Mouse (Mus musculus) stomach, embryonic 16.5 days (tissue): Measurements from ENCODE around the gene Lmbrd1. TPM values are rescaled to one million over a fixed set of nuclear protein-coding genes. Genes with fewer than 3 reads are reported as not detected.
"Not testable (repeated sequence)": the region's sequence is repeated elsewhere in the genome, so short reads cannot be mapped to it uniquely, and the experiment has no call there.

Experiments
- ATAC-seq: fragments of 200-750 bp; cut with Nextera tagmentation; 2 replicates; pipeline ENCODE4 v1.8.0; 2017; ENCODE audit warnings: moderate number of reproducible peaks, moderate TSS enrichment; ENCODE audit not compliant: insufficient read depth, low FRiP score
- H3K27ac ChIP-seq: fragments of 300-500 bp; sonication (generic); 2 replicates; pipeline ENCODE4 v1.5.1; 2014; ENCODE audit warnings: low read length
- H3K27me3 ChIP-seq: fragments of 300-500 bp; sonication (generic); 2 replicates; pipeline ENCODE4 v1.6.1; 2014; ENCODE audit warnings: low read length, control low read depth, mixed read lengths; ENCODE audit not compliant: control insufficient read depth, insufficient read depth
- H3K36me3 ChIP-seq: fragments of 300-500 bp; sonication (generic); 2 replicates; pipeline ENCODE4 v1.6.1; 2014; ENCODE audit warnings: low read length; ENCODE audit not compliant: control insufficient read depth, insufficient read depth
- H3K4me1 ChIP-seq: fragments of 300-500 bp; sonication (generic); 2 replicates; pipeline ENCODE4 v1.6.1; 2014; ENCODE audit warnings: low read length, control low read depth, mixed read lengths; ENCODE audit not compliant: control insufficient read depth, insufficient read depth
- H3K4me2 ChIP-seq: fragments of 300-500 bp; sonication (generic); 2 replicates; pipeline ENCODE4 v1.6.1; 2014; ENCODE audit warnings: low read depth, low read length, mixed read lengths
- H3K4me3 ChIP-seq: fragments of 300-500 bp; sonication (generic); replicated peaks from 2 replicates; pipeline ENCODE4 v1.5.1; 2014; ENCODE audit warnings: mild to moderate bottlenecking, low read length
- H3K9ac ChIP-seq: fragments of 300-500 bp; sonication (generic); 2 replicates; pipeline ENCODE4 v1.6.1; 2014; ENCODE audit warnings: low read length
- H3K9me3 ChIP-seq: fragments of 300-500 bp; sonication (generic); replicated peaks from 2 replicates; pipeline ENCODE4 v1.6.1; 2016; ENCODE audit warnings: low read length, control low read depth; ENCODE audit not compliant: control insufficient read depth
- WGBS: fragments of 180-500 bp; shearing (Covaris S2); extraction: QIAGEN DNeasy Blood & Tissue Kit; methylation state at CpG from one replicate; pipeline ENCODE4 v1.1.7; 2014; 5-methylcytosine and 5-hydroxymethylcytosine counted together
- polyA plus RNA-seq: library from polyadenylated mRNA; unstranded; fragments of >200 nt; fragmentation: Nextera tagmentation; extraction: Ambion mirVana; gene quantifications from 2 replicates; pipeline ENCODE4 v1.2.1, GENCODE M21; 2015

Lmbrd1 gene
- polyA plus RNA-seq, result 35.1 and 41.6 TPM in 2 replicates

DNA sequence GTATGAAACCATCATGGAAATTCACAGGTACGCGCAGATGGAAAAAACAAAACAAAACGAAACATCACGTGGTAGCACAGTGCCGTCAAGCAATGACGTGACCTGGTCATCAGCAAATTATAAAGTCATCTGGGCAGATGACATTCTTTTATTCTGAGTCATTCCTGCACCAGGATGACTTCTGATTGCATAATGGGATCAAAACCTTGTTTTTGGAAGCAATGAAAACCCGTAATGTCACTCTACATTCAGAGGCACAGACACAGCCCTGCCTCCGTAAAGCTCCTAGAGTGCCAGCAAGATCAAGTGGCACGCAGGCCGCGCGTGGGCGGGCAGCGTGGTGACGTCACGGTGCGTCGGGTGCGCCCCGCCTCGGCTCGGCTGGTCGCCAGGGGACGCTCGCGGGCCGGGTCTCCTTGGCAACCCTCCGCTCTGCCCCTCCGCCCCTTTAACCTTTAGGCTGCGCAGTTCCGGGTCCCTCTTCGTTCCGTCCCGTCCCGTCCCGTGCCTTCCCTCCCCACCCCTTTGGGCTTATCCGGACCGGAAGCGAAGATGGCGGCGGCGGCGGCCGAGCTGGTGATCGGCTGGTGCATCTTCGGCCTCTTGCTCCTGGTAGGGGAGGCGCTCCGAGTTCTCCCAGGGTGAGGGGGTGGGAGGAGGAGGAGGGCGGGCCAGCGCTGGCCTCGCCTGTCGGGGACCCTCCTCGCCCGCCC is at the start of gene Lmbrd1:
Gene Lmbrd1, plus strand, starts transcription at position 426 of the 713 bp plus-strand sequence.
- H3K9me3 ChIP-seq, result no peaks in the 10 kb centered on the region
- H3K27ac ChIP-seq, result peak within 1 kb of the TSS; percentile 69
- no peaks in the 10 kb centered on the region for H3K36me3 ChIP-seq
- peak; percentile 94 for ATAC-seq
- no peaks in the 10 kb centered on the region for H3K27me3 ChIP-seq
- no peaks in the 10 kb centered on the region for H3K4me1 ChIP-seq
- H3K9ac ChIP-seq, result peak within 1 kb of the TSS; percentile 89
- WGBS, result under 1% methylated on average over 53 of the region's 54 CpGs
- H3K4me2 ChIP-seq, result peak within 1 kb of the TSS; percentile 56
- H3K4me3 ChIP-seq, result peak within 1 kb of the TSS; percentile 77

DNA sequence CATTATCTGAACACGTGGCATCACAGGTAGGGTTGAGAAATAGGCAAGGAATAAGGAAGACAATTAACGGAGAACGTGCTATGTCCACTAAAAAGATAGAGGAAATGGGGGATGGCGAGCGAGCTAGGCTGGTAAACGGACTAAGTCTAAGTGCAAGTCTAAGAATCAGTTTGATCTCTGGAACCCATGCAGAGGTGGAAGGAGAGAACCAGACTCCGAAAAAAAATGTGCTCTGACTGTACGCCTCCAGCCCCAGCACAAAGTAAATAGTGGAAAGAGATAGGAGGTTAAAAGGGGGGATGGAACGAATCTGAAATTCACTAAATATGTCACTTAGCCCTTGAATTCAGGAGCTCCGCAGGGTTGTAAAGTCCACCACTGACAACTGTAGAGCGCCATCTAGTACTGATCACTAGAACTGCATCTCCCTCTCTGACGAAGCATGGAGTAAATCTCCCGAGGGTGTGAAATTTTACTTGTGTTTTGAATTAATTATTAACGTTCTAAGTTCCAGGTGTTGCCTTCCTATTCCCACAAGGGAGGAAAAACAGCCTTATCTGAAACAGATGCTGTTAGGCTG is 44.8 kb upstream of the Lmbrd1 start:
- H3K27me3 ChIP-seq, result no peaks in the 10 kb centered on the region
- ATAC-seq, result no peak
- H3K4me3 ChIP-seq, result no peak overlapping the region
- H3K36me3 ChIP-seq, result no peaks in the 10 kb centered on the region
- no peaks in the 10 kb centered on the region for H3K4me1 ChIP-seq
- no peak overlapping the region for H3K9ac ChIP-seq
- H3K9me3 ChIP-seq, result no peaks in the 10 kb centered on the region
- peak overlapping the region; percentile 10; the same call in 1 of the 2 replicates for H3K4me2 ChIP-seq
- H3K27ac ChIP-seq, result no peak overlapping the region
- 31% methylated on average over 14 of the region's 14 CpGs for WGBS

DNA sequence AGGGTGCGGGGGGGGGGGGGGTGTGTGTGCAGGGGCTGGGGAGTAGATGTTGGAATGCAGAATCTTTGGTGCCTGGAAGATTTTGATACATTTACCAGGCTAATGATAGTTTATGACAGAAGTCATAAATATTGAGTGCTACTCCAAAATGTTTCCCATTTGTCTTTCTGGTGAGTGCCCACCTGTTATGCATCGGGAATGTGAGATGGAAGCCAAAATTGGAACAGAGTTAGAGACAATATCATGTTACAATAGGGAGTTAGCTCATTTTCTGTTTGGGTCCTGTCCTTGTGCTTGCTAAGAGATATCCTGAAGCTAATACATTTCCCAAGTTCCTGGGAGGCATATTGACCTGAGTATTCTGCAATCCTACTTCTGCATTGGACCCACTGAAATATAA is 28.3 kb upstream of the Lmbrd1 start:
- 33% methylated on average over 2 of the region's 2 CpGs for WGBS
- Histone ChIP-seq H3K9ac (no peak overlapping the region), H3K27ac (no peak overlapping the region), H3K36me3 (no peaks in the 10 kb centered on the region), H3K27me3 (no peaks in the 10 kb centered on the region), H3K9me3 (no peaks in the 10 kb centered on the region), H3K4me2 (no peak overlapping the region), H3K4me1 (no peaks in the 10 kb centered on the region), H3K4me3 (no peak overlapping the region)
- no peak for ATAC-seq

DNA sequence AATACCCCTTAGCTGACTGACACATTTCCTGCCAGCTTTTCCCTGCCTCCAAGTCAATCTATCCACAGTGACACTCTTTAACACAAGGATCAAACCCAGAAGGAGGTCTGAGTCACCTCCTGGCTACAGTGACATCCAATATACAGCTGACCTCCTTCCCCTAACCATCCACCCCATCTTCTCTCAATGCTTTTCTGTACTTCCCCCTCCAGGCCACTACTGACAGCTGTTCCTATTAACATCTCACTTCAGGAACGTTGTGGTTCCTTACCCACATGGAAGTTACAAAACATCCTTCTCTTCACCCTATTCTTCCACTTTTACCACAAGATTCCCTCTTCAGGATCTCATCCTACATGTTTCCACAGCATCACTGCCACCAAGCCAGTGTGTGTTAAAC is 18.5 kb upstream of the Lmbrd1 start:
- no peak overlapping the region for H3K4me3 ChIP-seq
- no peak overlapping the region for H3K9ac ChIP-seq
- no peak overlapping the region for H3K4me2 ChIP-seq
- 53% methylated on average over 1 of the region's 1 CpGs for WGBS
- H3K27ac ChIP-seq, result no peak overlapping the region
- no peaks in the 10 kb centered on the region for H3K36me3 ChIP-seq
- H3K9me3 ChIP-seq, result no peaks in the 10 kb centered on the region
- H3K27me3 ChIP-seq, result no peaks in the 10 kb centered on the region
- no peak for ATAC-seq
- no peaks in the 10 kb centered on the region for H3K4me1 ChIP-seq

DNA sequence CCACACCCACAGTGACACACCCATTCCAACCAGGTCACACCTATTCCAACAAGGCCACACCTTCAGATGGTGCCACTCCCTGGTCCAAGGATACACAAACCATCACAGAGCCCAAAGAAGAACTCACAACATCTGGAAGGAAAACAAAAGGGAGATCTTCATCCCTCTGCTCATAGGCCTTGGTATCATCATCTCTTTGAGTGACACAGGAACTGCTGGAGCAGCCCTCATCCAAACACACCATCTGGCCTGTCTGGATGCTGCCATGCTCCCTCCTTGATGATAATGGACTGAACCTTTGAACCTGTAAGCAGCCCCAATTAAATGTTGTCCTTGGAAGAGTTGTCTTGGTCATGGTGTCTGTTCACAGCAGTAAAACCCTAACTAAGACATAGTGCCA is 17.8 kb upstream of the Lmbrd1 start:
- not testable (repeated sequence) for H3K4me3 ChIP-seq, H3K4me2 ChIP-seq, H3K4me1 ChIP-seq, H3K27me3 ChIP-seq, H3K9ac ChIP-seq, H3K9me3 ChIP-seq, ATAC-seq, H3K27ac ChIP-seq, H3K36me3 ChIP-seq

DNA sequence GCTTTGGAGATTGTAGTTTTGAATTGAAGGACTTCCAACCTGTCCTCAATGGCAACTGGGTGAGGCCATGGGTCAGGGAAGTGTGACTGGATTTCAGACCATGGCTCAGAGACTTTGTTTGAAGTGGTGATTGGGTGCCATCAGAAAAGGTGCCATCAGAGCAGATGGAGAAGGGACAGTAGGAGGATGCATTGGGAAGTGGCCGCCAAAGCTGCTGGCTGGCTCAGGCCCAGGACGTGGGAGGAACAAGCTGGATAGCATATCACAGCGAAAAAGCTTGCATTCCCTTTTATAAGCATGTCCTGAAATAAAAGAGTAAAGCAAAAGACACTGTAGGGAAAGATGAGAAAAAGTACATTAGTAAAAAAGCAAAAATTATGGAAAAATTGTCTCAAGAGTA is 16.9 kb upstream of the Lmbrd1 start:
- WGBS, result 81% methylated on average over 3 of the region's 3 CpGs

DNA sequence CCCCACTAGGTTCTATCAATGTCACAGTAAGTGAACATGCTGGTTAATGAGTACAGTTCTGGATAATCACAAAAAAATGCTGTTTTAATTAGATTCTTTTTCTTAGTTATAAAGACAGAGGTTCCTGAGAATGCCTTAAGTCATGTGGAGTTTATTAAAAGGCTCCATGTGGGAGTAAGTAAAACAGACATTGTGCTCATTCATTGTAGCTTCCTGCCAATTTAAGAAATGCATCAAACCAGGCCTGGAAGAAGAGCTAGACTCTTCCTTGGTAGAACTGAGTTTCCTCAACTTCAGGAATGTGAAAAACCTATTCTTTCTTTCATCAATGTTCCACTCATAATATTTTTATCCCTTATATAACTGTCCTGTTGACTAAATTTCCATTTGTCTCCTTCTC is 14.3 kb upstream of the Lmbrd1 start:
- H3K27ac ChIP-seq, result no peak overlapping the region
- no peak for ATAC-seq
- H3K9me3 ChIP-seq, result no peaks in the 10 kb centered on the region
- H3K36me3 ChIP-seq, result no peaks in the 10 kb centered on the region
- no peak overlapping the region for H3K4me2 ChIP-seq
- no peaks in the 10 kb centered on the region for H3K4me1 ChIP-seq
- H3K27me3 ChIP-seq, result no peaks in the 10 kb centered on the region
- no peak overlapping the region for H3K4me3 ChIP-seq
- no peak overlapping the region for H3K9ac ChIP-seq

More for the DNA sequence above, 16.9 kb upstream of the Lmbrd1 start:
- no peaks in the 10 kb centered on the region for H3K36me3 ChIP-seq
- H3K9me3 ChIP-seq, result no peaks in the 10 kb centered on the region
- H3K27me3 ChIP-seq, result no peaks in the 10 kb centered on the region
- no peak overlapping the region for H3K27ac ChIP-seq
- H3K4me2 ChIP-seq, result no peak overlapping the region
- no peak overlapping the region for H3K9ac ChIP-seq
- H3K4me3 ChIP-seq, result no peak overlapping the region
- ATAC-seq, result no peak
- H3K4me1 ChIP-seq, result no peaks in the 10 kb centered on the region

DNA sequence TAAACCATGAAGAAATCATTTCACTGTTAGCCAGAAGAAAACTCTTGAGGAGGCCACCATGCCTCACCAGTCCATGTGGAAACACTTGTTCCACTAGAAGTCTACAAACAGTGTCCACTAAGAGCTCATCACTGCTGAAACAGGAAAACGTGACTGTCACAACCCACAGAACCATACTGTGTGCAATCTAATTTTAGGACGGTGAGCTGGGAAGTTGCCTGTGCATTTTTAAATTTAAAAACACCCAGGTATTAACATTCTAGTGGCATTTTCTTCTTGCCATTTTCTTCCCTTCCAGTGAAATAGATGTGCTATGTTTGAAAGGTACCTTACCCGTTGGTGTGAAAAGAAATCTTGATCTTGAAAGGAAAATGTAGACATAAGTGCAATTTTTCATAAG is 5.2 kb upstream of the Lmbrd1 start:
- H3K27me3 ChIP-seq, result no peaks in the 10 kb centered on the region
- no peaks in the 10 kb centered on the region for H3K36me3 ChIP-seq
- no peaks in the 10 kb centered on the region for H3K9me3 ChIP-seq
- H3K4me1 ChIP-seq, result no peaks in the 10 kb centered on the region
- H3K9ac ChIP-seq, result no peak overlapping the region
- no peak for ATAC-seq
- H3K4me3 ChIP-seq, result no peak overlapping the region
- WGBS, result 50% methylated on average over 3 of the region's 3 CpGs
- no peak overlapping the region for H3K4me2 ChIP-seq
- no peak overlapping the region for H3K27ac ChIP-seq

DNA sequence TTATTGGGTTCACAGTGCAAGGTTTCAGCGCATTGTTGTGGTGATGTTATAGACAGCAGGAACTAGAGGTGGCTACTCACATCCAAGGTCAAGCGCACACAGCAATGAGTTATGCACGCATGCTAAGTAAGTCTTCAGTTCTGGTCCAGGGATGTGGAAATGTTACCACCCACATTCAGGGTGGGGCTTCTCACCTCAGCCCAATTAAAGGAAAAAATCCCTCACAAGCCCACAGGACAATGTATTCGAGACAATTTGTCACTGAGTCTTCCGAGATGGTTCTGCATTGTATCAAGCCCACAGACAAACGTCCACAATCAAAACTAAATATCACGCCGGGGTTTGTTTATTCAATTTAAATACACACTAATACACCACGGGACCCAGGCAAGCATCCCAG is 724 bp upstream of the Lmbrd1 start:
- H3K9ac ChIP-seq, result peak overlapping the region; percentile 89
- whole genome bisulfite sequencing, result 51% methylated on average over 9 of the region's 9 CpGs
- no peak for ATAC-seq

More for the DNA sequence above, 724 bp upstream of the Lmbrd1 start:
- Histone ChIP-seq H3K27ac (no peak overlapping the region), H3K27me3 (no peaks in the 10 kb centered on the region), H3K4me1 (no peaks in the 10 kb centered on the region), H3K4me2 (peak overlapping the region; percentile 56), H3K36me3 (no peaks in the 10 kb centered on the region), H3K9me3 (no peaks in the 10 kb centered on the region), H3K4me3 (peak overlapping the region; percentile 77)
